Mouse (Mus musculus): ENCODE data around the gene Prl7a1. TPM values are rescaled to one million over a fixed set of nuclear protein-coding genes. Genes with fewer than 3 reads are reported as not detected.

Prl7a1 gene
- polyA plus RNA-seq (2012; ENCODE audit: insufficient read depth, low replicate concordance) = not detected in 2 replicates

DNA sequence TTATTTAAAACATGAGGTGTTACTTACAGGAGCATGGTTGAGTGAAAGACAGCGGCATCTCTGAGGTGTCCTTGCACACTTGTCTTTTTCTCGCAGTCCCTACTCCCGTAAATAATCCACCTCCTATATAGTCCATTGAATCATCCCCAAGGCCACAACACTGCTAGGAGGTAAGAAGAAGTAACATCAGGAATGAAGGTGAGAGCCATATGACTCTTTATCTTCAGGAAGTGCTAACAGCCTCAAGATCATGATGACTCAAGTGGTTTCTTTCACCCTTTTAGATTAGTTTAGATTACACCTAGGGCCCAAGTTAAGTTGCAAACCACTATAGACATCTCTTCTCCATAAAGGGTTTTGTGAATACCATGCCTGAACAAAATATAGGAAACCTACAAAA, at the start of gene Prl7a1:
Gene Prl7a1, minus strand, starts transcription at position 101 of the 400 bp plus-strand sequence.
- H3K4me3 ChIP-seq (replicated peaks) = no peak within 1 kb of the TSS
- no peaks in the 10 kb centered on the region for H3K9me3 ChIP-seq
- no peaks in the 10 kb centered on the region for H3K27me3 ChIP-seq (replicated peaks)
- H3K36me3 ChIP-seq (replicated peaks; ENCODE audit: low read length) = no peaks in the 10 kb centered on the region
- TF ChIP-seq GATA1 (IDR thresholded peaks at IDR 0.05; ENCODE audit: borderline replicate concordance, low read length) (no peak), FLI1 (IDR thresholded peaks at IDR 0.05; ENCODE audit: low read length) (no peak)
- H3K4me1 ChIP-seq = no peaks in the 10 kb centered on the region

DNA sequence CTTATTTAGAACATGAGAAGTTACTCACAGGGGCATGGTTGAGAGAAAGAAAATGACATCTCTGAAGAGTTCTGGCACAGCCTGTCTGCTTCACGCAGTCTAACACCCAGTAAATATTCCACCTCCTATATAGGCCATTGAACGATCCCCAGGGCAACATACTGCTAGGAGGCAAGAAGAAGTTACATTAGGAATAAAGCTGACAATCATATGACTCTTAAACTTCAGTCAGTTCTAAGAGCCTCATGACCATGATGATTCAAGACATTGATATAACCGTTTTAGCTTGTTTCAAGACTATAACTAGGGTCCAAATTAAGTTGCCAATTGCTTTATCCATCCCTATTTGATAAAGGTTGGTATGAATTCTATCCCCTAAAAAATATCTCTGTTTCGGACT, 25.6 kb upstream of the Prl7a1 start, which contains the start of gene Prl7a2:
Gene Prl7a2, minus strand, starts transcription at position 101 of the 400 bp plus-strand sequence.
- H3K27me3 ChIP-seq (replicated peaks) = no peaks in the 10 kb centered on the region
- no peak within 1 kb of the TSS for H3K4me3 ChIP-seq (replicated peaks)
- no peaks in the 10 kb centered on the region for H3K9me3 ChIP-seq
- TF ChIP-seq FLI1 (IDR thresholded peaks at IDR 0.05; ENCODE audit: low read length) (no peak), GATA1 (IDR thresholded peaks at IDR 0.05; ENCODE audit: borderline replicate concordance, low read length) (no peak)
- H3K4me1 ChIP-seq = no peaks in the 10 kb centered on the region
- no peaks in the 10 kb centered on the region for H3K36me3 ChIP-seq (replicated peaks; ENCODE audit: low read length)

DNA sequence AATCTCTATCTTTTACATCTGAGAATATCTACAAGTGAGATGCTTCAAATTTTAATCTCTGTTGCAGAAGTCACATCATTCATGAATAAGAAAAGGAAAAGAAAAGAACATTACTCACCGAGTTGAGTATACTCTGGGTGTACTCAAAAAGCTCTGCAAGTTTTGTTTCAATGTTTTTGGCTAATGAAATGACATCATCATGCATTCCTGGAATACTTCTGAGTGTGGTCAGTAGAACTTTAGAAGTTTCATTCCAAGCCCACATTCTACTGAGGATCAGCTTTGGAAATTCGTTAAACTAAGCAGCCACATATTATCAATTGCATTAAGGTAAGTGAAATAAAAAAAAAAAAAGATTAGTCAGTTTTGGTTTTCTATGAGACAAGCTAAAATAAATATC, 18.5 kb upstream of the Prl7a1 start:
- Histone ChIP-seq H3K4me1 (no peaks in the 10 kb centered on the region), H3K36me3 (replicated peaks; ENCODE audit: low read length) (no peaks in the 10 kb centered on the region), H3K4me3 (replicated peaks) (no peak overlapping the region), H3K9me3 (no peaks in the 10 kb centered on the region), H3K27me3 (replicated peaks) (no peaks in the 10 kb centered on the region)
- TF ChIP-seq FLI1 (IDR thresholded peaks at IDR 0.05; ENCODE audit: low read length) (no peak), GATA1 (IDR thresholded peaks at IDR 0.05; ENCODE audit: borderline replicate concordance, low read length) (no peak)

DNA sequence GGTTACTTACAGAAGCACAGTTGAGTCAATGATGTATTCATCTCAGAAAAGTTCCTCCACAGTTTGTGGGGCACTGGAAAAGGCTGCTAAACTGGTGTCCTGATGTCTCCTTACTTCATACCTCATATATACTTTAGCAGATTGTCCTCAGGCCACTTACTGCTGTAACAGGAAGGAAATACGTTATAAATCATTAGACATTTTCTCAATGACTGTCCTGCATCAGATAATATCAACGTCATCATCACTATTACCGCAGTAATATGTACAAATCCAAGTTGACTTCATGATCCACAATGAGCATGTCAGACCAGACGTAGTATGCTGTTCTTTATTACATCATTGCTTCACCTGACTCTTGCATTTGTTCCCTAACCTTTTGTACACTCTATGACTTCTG, 31.8 kb downstream of the Prl7a1 start, which contains the start of gene Prl7b1:
Gene Prl7b1, minus strand, starts transcription at position 101 of the 400 bp plus-strand sequence.
- Histone ChIP-seq H3K4me3 (replicated peaks) (no peak within 1 kb of the TSS), H3K36me3 (replicated peaks; ENCODE audit: low read length) (no peaks in the 10 kb centered on the region), H3K9me3 (no peaks in the 10 kb centered on the region), H3K27me3 (replicated peaks) (no peaks in the 10 kb centered on the region), H3K4me1 (no peaks in the 10 kb centered on the region)
- TF ChIP-seq FLI1 (IDR thresholded peaks at IDR 0.05; ENCODE audit: low read length) (no peak), GATA1 (IDR thresholded peaks at IDR 0.05; ENCODE audit: borderline replicate concordance, low read length) (no peak)

Other genes with a start within 250 kb of the Prl7a1 start
- gene Prl8a6, start 203.8 kb downstream of the Prl7a1 start, polyA plus RNA-seq (2012; ENCODE audit: insufficient read depth, low replicate concordance) = not detected in 2 replicates
- not detected in 2 replicates for gene Prl8a8, start 129.3 kb downstream of the Prl7a1 start, polyA plus RNA-seq (2012; ENCODE audit: insufficient read depth, low replicate concordance)
- not detected in 2 replicates for gene Prl8a9, start 77.9 kb downstream of the Prl7a1 start, polyA plus RNA-seq (2012; ENCODE audit: insufficient read depth, low replicate concordance)
- gene Prl8a1, start 60.3 kb downstream of the Prl7a1 start, polyA plus RNA-seq (2012; ENCODE audit: insufficient read depth, low replicate concordance) = 1.7 TPM in 1 of 2 replicates, not detected in the other
- gene Prl7b1, start 31.9 kb downstream of the Prl7a1 start, polyA plus RNA-seq (2012; ENCODE audit: insufficient read depth, low replicate concordance) = not detected in 2 replicates
- not detected in 2 replicates for gene Prl7a2, start 25.5 kb upstream of the Prl7a1 start, polyA plus RNA-seq (2012; ENCODE audit: insufficient read depth, low replicate concordance)
- not detected in 2 replicates for gene Prl7d1, start 74.2 kb upstream of the Prl7a1 start, polyA plus RNA-seq (2012; ENCODE audit: insufficient read depth, low replicate concordance)
- not detected in 2 replicates for gene Prl7c1, start 138.3 kb upstream of the Prl7a1 start, polyA plus RNA-seq (2012; ENCODE audit: insufficient read depth, low replicate concordance)
- not detected in 2 replicates for gene Prl2a1, start 159.2 kb upstream of the Prl7a1 start, polyA plus RNA-seq (2012; ENCODE audit: insufficient read depth, low replicate concordance)
- gene Prl2c1, start 206.8 kb upstream of the Prl7a1 start, polyA plus RNA-seq (2012; ENCODE audit: insufficient read depth, low replicate concordance) = not detected in 2 replicates